Comparison of ENCODE assay signal across 27 mouse cellular contexts in genomic region chr1:166181510-166181909, GRCm38 (mm10). TPM values are rescaled to one million over a fixed set of nuclear protein-coding genes. Genes with fewer than 3 reads are reported as not detected.
"Had no signal": no experiment of that assay in that cellular context is flagged by ENCODE, and none has a peak within 500 bp of the region (broad histone marks: within the 10 kb centered on the region; RNA-seq: fewer than 3 reads in every experiment).

No protein-coding gene starts in this region.

- H3K9me3 ChIP-seq: kidney, embryonic 15.5 days; limb, embryonic 12.5 days; limb, embryonic 15.5 days; midbrain, embryonic 12.5 days; midbrain, embryonic 15.5 days had no signal

- H3K4me3 ChIP-seq: kidney, embryonic 15.5 days; limb, embryonic 12.5 days; limb, embryonic 15.5 days; midbrain, embryonic 12.5 days; midbrain, embryonic 15.5 days had no signal

- H3K27me3 ChIP-seq: kidney, embryonic 15.5 days; limb, embryonic 12.5 days; limb, embryonic 15.5 days; midbrain, embryonic 12.5 days; midbrain, embryonic 15.5 days had no signal

- H3K4me2 ChIP-seq: kidney, embryonic 15.5 days; limb, embryonic 12.5 days; limb, embryonic 15.5 days; liver, embryonic 11.5 days; lung, embryonic 14.5 days; midbrain, embryonic 12.5 days; midbrain, embryonic 15.5 days had no signal

- H3K4me1 ChIP-seq: kidney, embryonic 15.5 days; limb, embryonic 12.5 days; midbrain, embryonic 12.5 days had no signal

- DNase-seq: kidney, adult 11 months; kidney, postnatal 10 days; kidney, postnatal 36 days; left cerebral cortex, postnatal 4 days; liver, postnatal 0 days; lung, embryonic 14.5 days; thymus, adult 2 months; thymus, postnatal 14 days; thymus, postnatal 4 days had no signal

- H3K27ac ChIP-seq: kidney, embryonic 15.5 days; limb, embryonic 12.5 days; limb, embryonic 15.5 days; liver, embryonic 14.5 days; macrophage; midbrain, embryonic 12.5 days; midbrain, embryonic 15.5 days had no signal

- H3K9ac ChIP-seq: kidney, embryonic 15.5 days; limb, embryonic 12.5 days; limb, embryonic 15.5 days; liver, embryonic 14.5 days; liver, postnatal 0 days; lung, embryonic 14.5 days; midbrain, embryonic 12.5 days; midbrain, embryonic 15.5 days had no signal

- H3K36me3 ChIP-seq: kidney, embryonic 15.5 days; limb, embryonic 12.5 days; limb, embryonic 15.5 days; midbrain, embryonic 12.5 days; midbrain, embryonic 15.5 days had no signal

- ATAC-seq: liver, postnatal 0 days; lung, postnatal 0 days; midbrain, embryonic 15.5 days had no signal

RNA-seq across cellular contexts. Expression of gene Gpa33, which starts 51.5 kb away (rescaled TPM):
- total RNA-seq: layer of hippocampus, postnatal 25 days; left cerebral cortex, adult 8-10 months; left cerebral cortex, postnatal 14 days; left cerebral cortex, postnatal 4 days; megakaryocyte, adult 5-6 weeks had no signal
- polyA plus RNA-seq: liver, embryonic 11.5 days; liver, postnatal 0 days; lung, embryonic 14.5 days; macrophage; midbrain, embryonic 15.5 days; neural tube, embryonic 14.5 days; spleen, adult 2 months had no signal

RNA-seq across cellular contexts. Expression of gene Dusp27, which starts 53.8 kb away (rescaled TPM):
- total RNA-seq: megakaryocyte, adult 5-6 weeks had no signal

RNA-seq across cellular contexts. Expression of gene Mael, which starts 57.0 kb away (rescaled TPM):
- total RNA-seq: left cerebral cortex, adult 8-10 months; left cerebral cortex, postnatal 14 days; megakaryocyte, adult 5-6 weeks had no signal
- polyA plus RNA-seq: limb, embryonic 12.5 days; liver, embryonic 11.5 days; liver, embryonic 14.5 days; liver, postnatal 0 days; lung, embryonic 14.5 days; lung, postnatal 0 days; macrophage; midbrain, embryonic 15.5 days; neural tube, embryonic 11.5 days; neural tube, embryonic 14.5 days; small intestine, adult 2 months; spleen, adult 2 months; stomach, embryonic 16.5 days had no signal
